Mouse (Mus musculus): Measurements from ENCODE around the gene Mmd2. TPM values are rescaled to one million over a fixed set of nuclear protein-coding genes. Genes with fewer than 3 reads are reported as not detected.

Mmd2 gene
- polyA plus RNA-seq, 1 experiment from 2014 or later: 34.8 TPM

DNA sequence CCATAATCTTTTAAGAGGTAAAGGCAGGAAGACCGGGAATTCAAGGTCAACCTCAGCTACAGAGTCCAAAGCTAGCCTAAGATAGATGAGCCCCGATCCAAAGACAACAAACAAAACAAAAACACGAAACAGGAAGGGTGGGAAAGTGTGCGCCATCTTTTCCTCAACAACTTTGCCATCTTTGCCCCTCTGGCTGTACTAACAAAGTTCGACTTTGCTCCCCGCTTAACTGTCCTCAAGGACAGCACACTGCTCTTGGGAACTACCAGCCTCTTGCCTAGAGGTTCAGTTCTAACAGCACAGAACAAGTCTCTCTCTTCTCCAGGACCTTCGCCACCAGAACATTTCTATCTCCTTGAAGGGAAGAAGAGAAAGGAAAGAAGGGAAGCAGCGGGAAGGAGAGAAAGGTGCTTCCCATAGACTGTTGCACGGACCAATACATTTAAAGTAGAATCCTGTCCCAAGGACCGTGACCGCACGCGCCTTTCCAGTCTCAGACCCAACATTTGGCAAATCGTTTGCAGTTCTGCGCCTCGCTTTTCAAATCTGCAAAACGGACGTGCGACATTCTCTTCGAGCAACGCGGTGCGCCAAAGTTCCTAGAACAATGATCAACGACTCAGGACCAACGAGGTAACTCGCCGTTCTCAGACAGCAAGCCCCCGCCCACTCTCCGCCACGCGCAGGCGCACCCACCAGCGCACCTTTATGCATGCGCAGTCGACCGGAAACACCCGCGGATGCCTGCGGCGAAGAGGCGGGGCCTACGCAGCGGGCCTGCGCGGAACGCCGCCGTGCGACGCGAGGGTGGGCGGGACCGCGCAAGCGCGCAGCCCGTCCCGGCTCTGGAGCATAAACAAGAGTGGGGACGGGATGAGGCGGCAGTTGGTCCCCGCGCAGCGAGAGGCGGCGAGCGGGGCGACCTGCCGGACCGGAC lies 20.4 kb upstream of the Mmd2 start:
- Histone ChIP-seq H3K4me2 (peak overlapping the region; percentile 96), H3K9me3 (no peaks in the 10 kb centered on the region), H3K4me3 (peak overlapping the region; percentile 98), H3K9ac (peak overlapping the region; percentile 98), H3K36me3 (peaks cover 11% of the 10 kb centered on the region), H3K27ac (peak overlapping the region; percentile 79), H3K4me1 (replicated peaks) (peaks cover 20% of the 10 kb centered on the region), H3K27me3 (no peaks in the 10 kb centered on the region)
- ATAC-seq (ENCODE audit: low FRiP score): peak; percentile 96
- WGBS: 1% methylated on average over 69 of the region's 69 CpGs

GRCm38 (mm10) chr5:142627398-142627797 lies 18.8 kb upstream of the Mmd2 start, which contains the start of gene Wipi2:
Wipi2 (plus strand) TSS chr5:142627698.
- Histone ChIP-seq H3K9ac (peak within 1 kb of the TSS; percentile 80), H3K27ac (peak within 1 kb of the TSS; percentile 79; the same call in 1 of the 2 replicates), H3K27me3 (no peaks in the 10 kb centered on the region), H3K4me3 (peak within 1 kb of the TSS; percentile 98), H3K4me2 (peak within 1 kb of the TSS; percentile 96), H3K4me1 (replicated peaks) (peaks cover 20% of the 10 kb centered on the region), H3K9me3 (no peaks in the 10 kb centered on the region), H3K36me3 (no peaks in the 10 kb centered on the region)
- WGBS: 91% methylated on average over 2 of the region's 2 CpGs
- no peak for ATAC-seq (ENCODE audit: low FRiP score)

GRCm38 (mm10) chr5:142623080-142623479 lies 14.5 kb upstream of the Mmd2 start:
- Histone ChIP-seq H3K36me3 (no peaks in the 10 kb centered on the region), H3K9ac (no peak overlapping the region), H3K9me3 (no peaks in the 10 kb centered on the region), H3K4me1 (replicated peaks) (no peaks in the 10 kb centered on the region; the same call in 1 of the 2 replicates), H3K4me2 (no peak overlapping the region), H3K27me3 (no peaks in the 10 kb centered on the region), H3K27ac (no peak overlapping the region), H3K4me3 (no peak overlapping the region)
- 90% methylated on average over 7 of the region's 7 CpGs for WGBS
- ATAC-seq (ENCODE audit: low FRiP score): no peak

- Histone ChIP-seq H3K27me3 (no peaks in the 10 kb centered on the region), H3K9ac (no peak overlapping the region), H3K4me1 (replicated peaks) (no peaks in the 10 kb centered on the region), H3K9me3 (no peaks in the 10 kb centered on the region), H3K4me3 (no peak overlapping the region), H3K4me2 (no peak overlapping the region), H3K27ac (no peak overlapping the region), H3K36me3 (no peaks in the 10 kb centered on the region)
- 87% methylated on average over 1 of the region's 1 CpGs for WGBS
- no peak for ATAC-seq (ENCODE audit: low FRiP score)
Observed at GRCm38 (mm10) chr5:142622134-142622533, 13.5 kb upstream of the Mmd2 start.

- Histone ChIP-seq H3K4me2 (no peak overlapping the region), H3K9me3 (no peaks in the 10 kb centered on the region), H3K27me3 (no peaks in the 10 kb centered on the region), H3K4me1 (replicated peaks) (no peaks in the 10 kb centered on the region), H3K9ac (no peak overlapping the region), H3K4me3 (no peak overlapping the region), H3K36me3 (no peaks in the 10 kb centered on the region), H3K27ac (no peak overlapping the region)
- no peak for ATAC-seq (ENCODE audit: low FRiP score)
- 74% methylated on average over 2 of the region's 2 CpGs for WGBS
Observed at GRCm38 (mm10) chr5:142621421-142621820, 12.8 kb upstream of the Mmd2 start.

GRCm38 (mm10) chr5:142619866-142620265 lies 11.3 kb upstream of the Mmd2 start:
- H3K4me1 ChIP-seq (replicated peaks): no peaks in the 10 kb centered on the region

DNA sequence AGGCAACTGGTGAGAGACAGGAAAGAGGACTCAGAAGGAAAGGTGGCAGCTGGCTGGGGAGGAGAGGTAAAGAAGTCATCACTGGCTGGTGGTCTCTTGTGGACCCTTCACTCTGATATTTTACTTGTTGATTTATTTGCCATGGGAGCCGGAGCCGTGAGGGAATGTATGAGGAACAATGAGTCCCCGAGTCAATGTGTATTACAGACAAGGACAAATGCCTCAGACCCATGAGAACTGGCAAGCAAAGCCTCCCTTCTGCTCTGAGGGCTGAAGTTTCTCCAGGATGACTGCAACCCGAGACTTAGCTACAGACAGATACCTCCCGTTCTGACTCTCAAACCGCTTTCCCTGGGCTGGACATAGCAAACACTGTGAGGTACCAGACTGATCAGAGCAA lies 7.7 kb upstream of the Mmd2 start:
- Histone ChIP-seq H3K9ac (no peak overlapping the region), H3K4me2 (no peak overlapping the region), H3K4me3 (no peak overlapping the region), H3K4me1 (replicated peaks) (0 out of 2 replicates have a peak, but pooled peaks cover 4% of the 10 kb centered on the region), H3K36me3 (no peaks in the 10 kb centered on the region), H3K27ac (no peak overlapping the region), H3K27me3 (no peaks in the 10 kb centered on the region), H3K9me3 (no peaks in the 10 kb centered on the region)
- WGBS: 71% methylated on average over 6 of the region's 6 CpGs
- no peak for ATAC-seq (ENCODE audit: low FRiP score)

More at GRCm38 (mm10) chr5:142619866-142620265, 11.3 kb upstream of the Mmd2 start:
- Histone ChIP-seq H3K9ac (no peak overlapping the region), H3K36me3 (no peaks in the 10 kb centered on the region), H3K9me3 (no peaks in the 10 kb centered on the region), H3K27ac (no peak overlapping the region), H3K4me3 (no peak overlapping the region), H3K27me3 (no peaks in the 10 kb centered on the region), H3K4me2 (no peak overlapping the region)
- WGBS: 30% methylated on average over 5 of the region's 5 CpGs
- peak; percentile 61; the same call in 1 of the 2 replicates for ATAC-seq (ENCODE audit: low FRiP score)

- Histone ChIP-seq H3K4me1 (replicated peaks) (0 out of 2 replicates have a peak, but pooled peaks cover 4% of the 10 kb centered on the region), H3K9me3 (no peaks in the 10 kb centered on the region), H3K9ac (no peak overlapping the region), H3K4me3 (no peak overlapping the region), H3K27me3 (no peaks in the 10 kb centered on the region), H3K36me3 (no peaks in the 10 kb centered on the region), H3K4me2 (no peak overlapping the region), H3K27ac (no peak overlapping the region)
- no peak for ATAC-seq (ENCODE audit: low FRiP score)
- 87% methylated on average over 4 of the region's 4 CpGs for WGBS
Observed at GRCm38 (mm10) chr5:142615638-142616037, 7.0 kb upstream of the Mmd2 start.

- H3K4me1 ChIP-seq (replicated peaks): 0 out of 2 replicates have a peak, but pooled peaks cover 4% of the 10 kb centered on the region
- 74% methylated on average over 3 of the region's 3 CpGs for WGBS
Observed at GRCm38 (mm10) chr5:142614513-142614912, 5.9 kb upstream of the Mmd2 start.

GRCm38 (mm10) chr5:142610362-142610761 lies 1.8 kb upstream of the Mmd2 start:
- 89% methylated on average over 4 of the region's 4 CpGs for WGBS
- ATAC-seq (ENCODE audit: low FRiP score): no peak
- H3K27ac ChIP-seq: no peak overlapping the region
- no peaks in the 10 kb centered on the region for H3K36me3 ChIP-seq
- peaks cover 27% of the 10 kb centered on the region; the same call in 1 of the 2 replicates for H3K27me3 ChIP-seq
- H3K4me1 ChIP-seq (replicated peaks): peaks cover 14% of the 10 kb centered on the region
- H3K9me3 ChIP-seq: no peaks in the 10 kb centered on the region
- H3K4me2 ChIP-seq: no peak overlapping the region
- no peak overlapping the region for H3K4me3 ChIP-seq
- H3K9ac ChIP-seq: no peak overlapping the region

More at GRCm38 (mm10) chr5:142614513-142614912, 5.9 kb upstream of the Mmd2 start:
- Histone ChIP-seq H3K4me3 (no peak overlapping the region), H3K27me3 (0 out of 2 replicates have a peak, but pooled peaks cover 7% of the 10 kb centered on the region), H3K4me2 (no peak overlapping the region), H3K9ac (no peak overlapping the region), H3K36me3 (no peaks in the 10 kb centered on the region), H3K9me3 (no peaks in the 10 kb centered on the region), H3K27ac (no peak overlapping the region)
- no peak for ATAC-seq (ENCODE audit: low FRiP score)

GRCm38 (mm10) chr5:142608989-142609325 lies 357 bp upstream of the Mmd2 start:
- H3K4me3 ChIP-seq: peak overlapping the region; percentile 48
- peak overlapping the region; percentile 78 for H3K4me2 ChIP-seq
- WGBS: 11% methylated on average over 4 of the region's 4 CpGs
- peaks cover 27% of the 10 kb centered on the region; the same call in 1 of the 2 replicates for H3K27me3 ChIP-seq
- H3K4me1 ChIP-seq (replicated peaks): peaks cover 14% of the 10 kb centered on the region
- no peaks in the 10 kb centered on the region for H3K9me3 ChIP-seq
- no peak; the same call in 1 of the 2 replicates for ATAC-seq (ENCODE audit: low FRiP score)
- H3K36me3 ChIP-seq: no peaks in the 10 kb centered on the region
- peak overlapping the region; percentile 61; the same call in 1 of the 2 replicates for H3K27ac ChIP-seq
- H3K9ac ChIP-seq: peak overlapping the region; percentile 75

GRCm38 (mm10) chr5:142605288-142605687 lies 3.3 kb downstream of the Mmd2 start:
- no peak overlapping the region for H3K4me2 ChIP-seq
- peaks cover 27% of the 10 kb centered on the region; the same call in 1 of the 2 replicates for H3K27me3 ChIP-seq
- 86% methylated on average over 12 of the region's 12 CpGs for WGBS
- H3K27ac ChIP-seq: no peak overlapping the region
- no peaks in the 10 kb centered on the region for H3K9me3 ChIP-seq
- H3K4me3 ChIP-seq: no peak overlapping the region
- no peak for ATAC-seq (ENCODE audit: low FRiP score)
- no peaks in the 10 kb centered on the region for H3K36me3 ChIP-seq
- peaks cover 17% of the 10 kb centered on the region for H3K4me1 ChIP-seq (replicated peaks)
- no peak overlapping the region for H3K9ac ChIP-seq

Data from hindbrain, embryonic 13.5 days (tissue).